Mouse (Mus musculus) heart, adult 2 months (tissue): ENCODE measurements around the gene Slc7a1. TPM values are rescaled to one million over a fixed set of nuclear protein-coding genes. Genes with fewer than 3 reads are reported as not detected.

ENCODE experiments used
- DNase-seq, 2 experiments: peaks; one replicate each; pipeline ENCODE4 v3.0.0; 2021
- H3K27ac ChIP-seq: fragments of 200-600 bp; 2 replicates; pipeline ENCODE4 v1.8.1; 2022
- H3K27me3 ChIP-seq: fragments of 200-500 bp; 2 replicates; pipeline ENCODE4 v1.6.1; 2012; ENCODE audit warnings: mild to moderate bottlenecking, low read length, inconsistent platforms, mixed read lengths; ENCODE audit not compliant: control insufficient read depth, insufficient read depth
- H3K36me3 ChIP-seq: fragments of 200-500 bp; 2 replicates; pipeline ENCODE4 v1.6.1; 2012; ENCODE audit warnings: low read length, inconsistent platforms; ENCODE audit not compliant: control insufficient read depth, insufficient read depth
- H3K4me1 ChIP-seq: fragments of 200-500 bp; 2 replicates; pipeline ENCODE4 v1.6.1; 2011; ENCODE audit warnings: low read length; ENCODE audit not compliant: control insufficient read depth, insufficient read depth
- H3K4me3 ChIP-seq: fragments of 200-600 bp; 2 replicates; pipeline ENCODE4 v1.8.1; 2022
- H3K79me2 ChIP-seq: fragments of 200-500 bp; replicated peaks from 2 replicates; pipeline ENCODE4 v1.6.1; 2012; ENCODE audit warnings: mild to moderate bottlenecking, inconsistent platforms, low read length, moderate library complexity, mixed read lengths; ENCODE audit not compliant: control insufficient read depth, insufficient read depth
- H3K9ac ChIP-seq: fragments of 200-500 bp; 2 replicates; pipeline ENCODE4 v1.6.1; 2012; ENCODE audit warnings: low read depth, mild to moderate bottlenecking, control low read depth, inconsistent platforms, low read length, mixed read lengths
- CTCF ChIP-seq: fragments of 200-600 bp; IDR thresholded peaks from 2 replicates; pipeline ENCODE4 v1.8.1; 2022; ENCODE audit warnings: antibody characterized with exemption, mild to moderate bottlenecking, moderate library complexity
- EP300 ChIP-seq: fragments of 200-500 bp; IDR thresholded peaks from 2 replicates; pipeline ENCODE4 v1.6.1; 2011; ENCODE audit warnings: low read depth, low read length, control low read depth; ENCODE audit not compliant: insufficient read depth
- POLR2A ChIP-seq: fragments of 200-500 bp; IDR thresholded peaks from 2 replicates; pipeline ENCODE4 v1.6.1; 2011; ENCODE audit warnings: mild to moderate bottlenecking, low read depth, low read length, control low read depth; ENCODE audit not compliant: insufficient read depth
- WGBS: fragments of 180-500 bp; shearing (Covaris S2); methylation state at CpG from one replicate; pipeline ENCODE4 v1.1.7; 2018; 5-methylcytosine and 5-hydroxymethylcytosine counted together
- intact Hi-C: fragments of 180-260 bp; cut with DNase I; formaldehyde crosslinking; loops from one replicate; pipeline ENCODE4 v1.15.1; 2025
- polyA plus RNA-seq: library from polyadenylated mRNA; depleted of rRNA; stranded (reverse); fragments of >200 nt; gene quantifications from 2 replicates; pipeline ENCODE4 v1.2.3, GENCODE M21; 2012
- total RNA-seq, 2 experiments: library from RNA; stranded (reverse); gene quantifications; 2 replicates each; pipeline ENCODE4 v1.2.3; 2021

Gene Slc7a1
- total and polyA plus RNA-seq, 3 experiments, result 10.9 to 14.4 (median 14.0) TPM

- no peak overlapping the region for H3K9ac ChIP-seq
- intact Hi-C loops, result no loop called here
- 72% methylated on average over 12 of the region's 12 CpGs for WGBS
- no peaks in the 10 kb centered on the region for H3K79me2 ChIP-seq
- H3K27me3 ChIP-seq, result no peaks in the 10 kb centered on the region
- no peak for DNase-seq
- H3K4me3 ChIP-seq, result no peak overlapping the region
- H3K36me3 ChIP-seq, result no peaks in the 10 kb centered on the region
- H3K27ac ChIP-seq, result no peak overlapping the region
- TF ChIP-seq CTCF (peak; percentile 68), EP300 (no peak), POLR2A (no peak)
- peaks cover 6% of the 10 kb centered on the region for H3K4me1 ChIP-seq
These were observed 24.2 kb downstream of the Slc7a1 start for GRCm38 (mm10) chr5:148375480-148375879.

DNA sequence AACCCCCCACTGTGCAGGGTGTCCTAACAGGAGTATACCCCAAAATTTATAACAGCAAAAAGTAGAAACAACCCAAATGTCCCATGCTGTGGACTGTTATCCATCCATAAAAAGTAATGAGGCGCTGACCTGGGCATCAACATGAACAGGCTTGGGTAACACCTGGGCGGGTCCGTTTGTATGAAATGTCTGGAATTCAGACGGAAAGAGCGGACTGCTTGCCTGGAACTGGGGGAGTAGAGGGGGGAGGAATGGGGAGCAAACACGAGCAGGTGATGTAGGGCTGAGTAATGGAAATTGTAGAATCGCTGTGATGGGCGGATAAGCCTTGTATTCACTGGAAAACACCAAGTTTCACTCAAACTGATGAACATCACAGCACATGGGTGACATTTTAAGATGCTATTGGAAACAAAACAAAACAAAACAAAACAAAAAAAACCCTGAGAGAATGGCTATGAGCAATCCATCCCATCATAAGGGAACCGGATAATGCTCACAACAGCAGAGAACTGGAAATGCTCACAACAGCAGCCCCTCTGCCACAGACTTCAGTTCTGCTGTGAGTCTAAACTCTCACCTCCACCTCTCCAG, 26.5 kb downstream of the Slc7a1 start:
- no peak for DNase-seq
- Histone ChIP-seq H3K9ac (no peak overlapping the region), H3K4me3 (no peak overlapping the region), H3K4me1 (peaks cover 6% of the 10 kb centered on the region), H3K27me3 (no peaks in the 10 kb centered on the region), H3K27ac (no peak overlapping the region), H3K36me3 (no peaks in the 10 kb centered on the region), H3K79me2 (no peaks in the 10 kb centered on the region)
- intact Hi-C loops, result loop anchor here (2.0 to 5.0 kb wide), 2 partner anchors 41 to 78 kb away; no protein-coding TSS in a partner anchor
- no peak for TF ChIP-seq CTCF
- 84% methylated on average over 9 of the region's 9 CpGs for WGBS

DNA sequence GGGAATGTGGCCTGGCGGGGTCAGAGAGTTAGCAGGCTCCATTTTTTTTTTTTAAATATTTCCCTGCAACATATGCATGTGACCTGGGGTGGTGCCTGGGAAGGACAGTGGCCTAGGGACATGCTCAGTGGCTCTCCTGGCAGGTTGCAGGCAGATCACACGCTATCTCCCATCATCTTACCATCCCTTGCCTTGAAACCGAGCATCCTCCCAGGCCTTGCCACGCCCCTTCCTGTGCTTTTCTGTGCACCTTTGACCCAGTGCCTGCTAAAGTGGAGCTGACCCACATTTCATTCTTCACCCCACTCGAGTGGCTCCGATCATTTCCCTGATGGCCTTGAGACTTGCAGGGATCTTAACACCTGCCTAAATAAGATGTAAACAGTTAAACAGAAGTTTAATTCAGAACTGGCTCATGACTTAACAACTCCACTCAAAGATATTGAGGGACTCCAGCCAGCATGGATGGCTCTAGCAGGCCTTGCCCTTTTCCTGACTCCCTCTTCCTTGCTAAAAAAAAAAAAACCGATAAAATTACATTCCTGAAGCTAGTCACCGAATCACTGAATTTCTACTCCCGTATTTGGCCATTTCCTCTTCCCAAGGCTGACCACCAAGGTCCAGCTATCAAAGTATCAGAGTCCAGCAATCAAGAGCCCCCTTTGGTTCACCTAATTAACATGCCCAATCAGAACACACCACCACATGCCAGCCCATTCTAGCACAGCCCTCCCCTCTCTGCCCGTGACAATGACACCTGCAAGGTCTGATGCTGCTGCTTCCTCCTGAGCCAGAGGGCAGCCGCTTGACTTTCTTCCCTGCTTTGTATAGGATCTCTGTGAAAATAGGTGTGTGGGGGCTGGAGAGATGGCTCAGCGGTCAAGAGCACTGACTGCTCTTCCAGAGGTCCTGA, 27.4 kb downstream of the Slc7a1 start:
- peaks cover 6% of the 10 kb centered on the region for H3K4me1 ChIP-seq
- no peaks in the 10 kb centered on the region for H3K79me2 ChIP-seq
- DNase-seq, result no peak
- no peak overlapping the region for H3K4me3 ChIP-seq
- H3K36me3 ChIP-seq, result no peaks in the 10 kb centered on the region
- H3K27ac ChIP-seq, result no peak overlapping the region
- WGBS, result 47% methylated on average over 12 of the region's 12 CpGs
- H3K27me3 ChIP-seq, result no peaks in the 10 kb centered on the region
- H3K9ac ChIP-seq, result no peak overlapping the region
- TF ChIP-seq EP300 (no peak), CTCF (no peak)
- intact Hi-C loops, result loop anchor here (2.0 to 5.0 kb wide), 2 partner anchors 40 to 79 kb away; no protein-coding TSS in a partner anchor

DNA sequence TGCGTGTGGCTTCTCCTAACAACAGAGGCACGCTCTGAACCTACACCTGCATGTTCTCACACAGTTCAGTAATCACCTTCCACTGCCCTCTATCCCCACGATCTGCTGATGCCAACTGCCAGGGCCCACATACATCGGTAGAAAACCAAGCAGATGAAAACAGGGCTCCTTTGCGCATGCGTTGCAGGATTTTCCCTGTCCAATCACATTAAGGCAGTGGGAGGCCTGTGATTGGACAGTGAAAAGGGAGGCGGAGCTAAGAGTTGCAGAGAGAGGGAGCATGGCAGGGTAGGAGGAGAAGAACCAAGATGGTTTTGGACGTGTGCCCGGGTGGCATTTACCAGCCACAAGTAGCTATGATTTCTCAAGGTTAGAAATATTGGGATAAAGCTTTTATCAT, 28.3 kb downstream of the Slc7a1 start:
- Histone ChIP-seq H3K27me3 (no peaks in the 10 kb centered on the region), H3K4me3 (no peak overlapping the region), H3K4me1 (peaks cover 6% of the 10 kb centered on the region), H3K79me2 (no peaks in the 10 kb centered on the region), H3K36me3 (no peaks in the 10 kb centered on the region), H3K9ac (no peak overlapping the region), H3K27ac (no peak overlapping the region)
- no peak for DNase-seq
- intact Hi-C loops, result loop anchor here (5.0 kb wide), 1 partner anchor 39 kb away; no protein-coding TSS in a partner anchor
- WGBS, result 95% methylated on average over 9 of the region's 9 CpGs
- TF ChIP-seq POLR2A (no peak), EP300 (no peak), CTCF (no peak)

DNA sequence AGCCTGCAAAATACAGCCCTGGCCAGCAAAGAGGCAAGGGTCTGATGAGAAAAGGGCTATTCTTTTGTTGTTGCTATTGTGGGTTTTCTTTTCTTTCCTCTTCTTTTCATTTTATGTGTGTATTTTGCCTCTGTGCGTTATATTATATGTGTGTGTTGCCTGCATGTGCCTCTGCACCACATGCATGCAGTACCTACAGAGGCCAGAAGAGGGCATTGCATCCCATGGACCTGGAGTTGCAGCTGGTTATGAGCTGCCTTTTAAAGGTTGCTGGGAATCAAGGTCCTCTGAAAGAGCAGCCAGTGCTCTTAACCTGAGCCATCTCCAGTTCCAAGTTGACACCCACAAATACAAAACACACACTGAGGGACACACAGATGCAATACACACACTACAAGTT, 29.1 kb downstream of the Slc7a1 start:
- no peaks in the 10 kb centered on the region for H3K79me2 ChIP-seq
- no peak overlapping the region for H3K4me3 ChIP-seq
- H3K36me3 ChIP-seq, result no peaks in the 10 kb centered on the region
- no peak for DNase-seq
- intact Hi-C loops, result loop anchor here (5.0 kb wide), 1 partner anchor 38 kb away; no protein-coding TSS in a partner anchor
- no peak overlapping the region for H3K9ac ChIP-seq
- H3K27me3 ChIP-seq, result no peaks in the 10 kb centered on the region
- 96% methylated on average over 1 of the region's 1 CpGs for WGBS
- TF ChIP-seq CTCF, result peak; percentile 66
- no peak for TF ChIP-seq POLR2A
- no peak for TF ChIP-seq EP300
- peaks cover 6% of the 10 kb centered on the region for H3K4me1 ChIP-seq
- H3K27ac ChIP-seq, result no peak overlapping the region

DNA sequence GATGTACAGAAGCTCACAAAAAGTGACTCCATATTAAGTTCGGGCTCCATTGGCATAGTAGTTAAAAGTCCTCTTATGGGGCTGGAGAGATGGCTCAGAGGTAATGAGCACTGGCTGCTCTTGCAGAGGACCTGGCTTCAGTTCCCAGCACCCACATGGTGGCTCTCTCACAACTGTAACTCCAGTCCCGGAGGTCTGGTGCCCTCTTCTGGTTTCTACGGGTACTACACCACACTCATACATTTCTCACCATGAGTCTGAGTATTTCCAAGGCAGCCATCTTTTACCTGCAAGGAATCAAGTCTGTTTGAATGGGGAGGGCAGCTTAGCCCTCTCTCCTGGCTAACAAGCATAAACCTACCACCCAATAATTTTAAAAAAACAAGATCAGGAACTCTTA, 30.5 kb downstream of the Slc7a1 start:
- 90% methylated on average over 3 of the region's 3 CpGs for WGBS
- intact Hi-C loops, result no loop called here
- Histone ChIP-seq H3K79me2 (no peaks in the 10 kb centered on the region), H3K36me3 (no peaks in the 10 kb centered on the region), H3K27ac (no peak overlapping the region), H3K27me3 (no peaks in the 10 kb centered on the region), H3K4me1 (peaks cover 6% of the 10 kb centered on the region), H3K4me3 (no peak overlapping the region), H3K9ac (no peak overlapping the region)
- no peak for DNase-seq
- TF ChIP-seq CTCF (peak; percentile 47), POLR2A (no peak), EP300 (no peak)
